Mouse (Mus musculus) megakaryocyte, embryonic 14.5 days (primary cell): Measurements from ENCODE around the gene Secisbp2.

Source experiments
- FLI1 ChIP-seq: IDR thresholded peaks from 2 replicates; pipeline ENCODE4 v1.6.1; 2012; ENCODE audit warnings: low read length, inconsistent platforms, mixed read lengths
- GATA1 ChIP-seq: IDR thresholded peaks from 3 replicates; pipeline ENCODE4 v1.6.1; 2012; ENCODE audit warnings: mixed read lengths, low read length, inconsistent platforms, borderline replicate concordance

DNA sequence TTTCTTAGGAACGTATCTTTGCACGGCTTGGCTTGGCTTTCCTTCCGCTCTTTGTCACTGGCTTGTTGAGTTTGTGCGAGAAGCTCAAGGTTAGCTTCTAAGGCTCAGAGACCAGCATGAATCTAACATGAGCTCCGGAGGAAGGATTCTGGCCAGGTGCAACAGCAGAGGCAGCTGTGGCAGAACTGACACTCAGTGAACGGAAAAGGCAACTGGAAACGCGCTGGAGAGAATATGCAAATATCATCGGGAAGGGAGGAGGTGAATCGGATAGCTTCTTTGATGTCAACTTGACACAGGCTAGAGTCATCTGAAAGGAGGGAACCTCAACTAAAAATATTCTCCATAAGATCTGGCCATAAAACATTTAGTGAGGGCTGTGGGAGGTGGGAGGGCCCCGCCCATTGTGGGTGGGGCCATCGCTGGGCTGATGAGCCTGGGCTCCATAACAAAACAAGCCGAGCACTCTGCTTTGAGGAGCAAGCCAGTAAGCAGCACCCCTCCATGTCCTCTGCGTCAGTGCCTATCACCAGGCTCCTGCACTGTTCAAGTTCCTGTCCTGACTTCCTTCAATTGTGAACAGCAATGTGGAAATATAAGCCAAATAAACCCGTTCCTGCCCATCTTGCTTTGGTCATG is 20.0 kb upstream of the Secisbp2 start:
- TF ChIP-seq GATA1, result no peak
- no peak for TF ChIP-seq FLI1
